Mouse (Mus musculus) midbrain, embryonic 14.5 days (tissue): ENCODE data around the gene Adar. TPM values are rescaled to one million over a fixed set of nuclear protein-coding genes. Genes with fewer than 3 reads are reported as not detected.

Experiments
- ATAC-seq: fragments of 200-750 bp; cut with Nextera tagmentation; 2 replicates; pipeline ENCODE4 v1.8.0; 2017; ENCODE audit warnings: moderate number of reproducible peaks, moderate library complexity; ENCODE audit not compliant: low FRiP score, low TSS enrichment
- DNase-seq: peaks from one replicate; pipeline ENCODE4 v3.0.0-alpha.2; 2015
- H3K27ac ChIP-seq: fragments of 300-500 bp; sonication (generic); replicated peaks from 2 replicates; pipeline ENCODE4 v1.5.1; 2014; ENCODE audit warnings: mild to moderate bottlenecking, low read depth, low read length, moderate library complexity
- H3K27me3 ChIP-seq: fragments of 300-500 bp; sonication (generic); 2 replicates; pipeline ENCODE4 v1.6.1; 2014; ENCODE audit warnings: low read length, control low read depth, mixed read lengths; ENCODE audit not compliant: control insufficient read depth, insufficient read depth
- H3K36me3 ChIP-seq: fragments of 300-500 bp; sonication (generic); 2 replicates; pipeline ENCODE4 v1.6.1; 2014; ENCODE audit warnings: low read length, control low read depth; ENCODE audit not compliant: control insufficient read depth, insufficient read depth
- H3K4me1 ChIP-seq: fragments of 300-500 bp; sonication (generic); 2 replicates; pipeline ENCODE4 v1.6.1; 2014; ENCODE audit warnings: mild to moderate bottlenecking, antibody characterized with exemption, low read length, control low read depth; ENCODE audit not compliant: control insufficient read depth, insufficient read depth
- H3K4me2 ChIP-seq: fragments of 300-500 bp; sonication (generic); 2 replicates; pipeline ENCODE4 v1.6.1; 2014; ENCODE audit warnings: mild to moderate bottlenecking, low read length, moderate library complexity
- H3K4me3 ChIP-seq: fragments of 300-500 bp; sonication (generic); replicated peaks from 2 replicates; pipeline ENCODE4 v1.5.1; 2014; ENCODE audit warnings: low read depth, low read length
- H3K9ac ChIP-seq: fragments of 300-500 bp; sonication (generic); replicated peaks from 2 replicates; pipeline ENCODE4 v1.6.1; 2014; ENCODE audit warnings: mild to moderate bottlenecking, low read length, moderate library complexity
- H3K9me3 ChIP-seq: fragments of 300-500 bp; sonication (generic); 2 replicates; pipeline ENCODE4 v1.6.1; 2016; ENCODE audit warnings: low read length, control low read depth, mixed read lengths; ENCODE audit not compliant: control insufficient read depth
- WGBS: fragments of 180-500 bp; shearing (Covaris S2); extraction: QIAGEN DNeasy Blood & Tissue Kit; methylation state at CpG from one replicate; pipeline ENCODE4 v1.1.7; 2014; 5-methylcytosine and 5-hydroxymethylcytosine counted together
- polyA plus RNA-seq: library from polyadenylated mRNA; unstranded; fragments of >200 nt; fragmentation: Nextera tagmentation; extraction: Ambion mirVana; gene quantifications from 2 replicates; pipeline ENCODE4 v1.2.1, GENCODE M21; 2014

Gene Adar
- polyA plus RNA-seq, 1 experiment from 2014 or later: 33.6 TPM

GRCm38 (mm10) chr3:89723400-89724084 lies 8.7 kb downstream of the Adar start:
- H3K36me3 ChIP-seq: no peaks in the 10 kb centered on the region
- H3K4me2 ChIP-seq: no peak overlapping the region
- H3K4me3 ChIP-seq: no peak overlapping the region
- no peaks in the 10 kb centered on the region for H3K27me3 ChIP-seq
- H3K27ac ChIP-seq: no peak overlapping the region
- 0 out of 2 replicates have a peak, but pooled peaks cover 4% of the 10 kb centered on the region for H3K4me1 ChIP-seq
- DNase-seq: peak; percentile 30
- no peak overlapping the region for H3K9ac ChIP-seq
- no peak for ATAC-seq
- 62% methylated on average over 7 of the region's 7 CpGs for WGBS
- no peaks in the 10 kb centered on the region for H3K9me3 ChIP-seq

- ATAC-seq (no peak), DNase-seq (peak; percentile 67)
- H3K4me2 ChIP-seq: no peak overlapping the region
- H3K27ac ChIP-seq: no peak overlapping the region
- no peak overlapping the region for H3K9ac ChIP-seq
- WGBS: 17% methylated on average over 4 of the region's 4 CpGs
- no peaks in the 10 kb centered on the region for H3K27me3 ChIP-seq
- H3K36me3 ChIP-seq: no peaks in the 10 kb centered on the region
- no peaks in the 10 kb centered on the region for H3K9me3 ChIP-seq
- H3K4me1 ChIP-seq: peaks cover 18% of the 10 kb centered on the region
- H3K4me3 ChIP-seq: no peak overlapping the region
Observed at GRCm38 (mm10) chr3:89727028-89727427, 12.2 kb downstream of the Adar start.

DNA sequence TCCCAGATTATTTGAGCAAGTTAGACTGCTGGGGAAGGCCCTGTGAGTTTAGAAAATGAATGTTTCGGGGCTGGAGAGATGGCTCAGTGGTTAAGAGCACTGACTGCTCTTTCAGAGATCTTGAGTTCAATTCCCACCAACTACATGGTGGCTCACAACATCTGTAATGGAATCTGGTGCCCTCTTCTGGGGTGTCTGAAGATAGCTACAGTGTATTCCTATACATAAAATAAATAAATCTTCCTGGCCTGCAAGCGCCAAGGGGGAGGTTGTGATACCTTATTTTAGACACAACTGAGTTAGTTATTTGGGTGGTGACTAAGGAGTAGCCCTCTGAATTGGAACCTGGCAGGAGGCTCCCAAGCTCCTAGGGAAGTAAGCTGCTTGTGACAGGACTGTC lies 14.0 kb downstream of the Adar start:
- H3K27me3 ChIP-seq: no peaks in the 10 kb centered on the region
- WGBS: 90% methylated on average over 2 of the region's 2 CpGs
- H3K36me3 ChIP-seq: no peaks in the 10 kb centered on the region
- H3K9ac ChIP-seq: no peak overlapping the region
- H3K4me2 ChIP-seq: no peak overlapping the region
- DNase-seq (no peak), ATAC-seq (no peak)
- H3K4me1 ChIP-seq: peaks cover 13% of the 10 kb centered on the region
- H3K4me3 ChIP-seq: no peak overlapping the region
- H3K27ac ChIP-seq: no peak overlapping the region
- H3K9me3 ChIP-seq: no peaks in the 10 kb centered on the region

DNA sequence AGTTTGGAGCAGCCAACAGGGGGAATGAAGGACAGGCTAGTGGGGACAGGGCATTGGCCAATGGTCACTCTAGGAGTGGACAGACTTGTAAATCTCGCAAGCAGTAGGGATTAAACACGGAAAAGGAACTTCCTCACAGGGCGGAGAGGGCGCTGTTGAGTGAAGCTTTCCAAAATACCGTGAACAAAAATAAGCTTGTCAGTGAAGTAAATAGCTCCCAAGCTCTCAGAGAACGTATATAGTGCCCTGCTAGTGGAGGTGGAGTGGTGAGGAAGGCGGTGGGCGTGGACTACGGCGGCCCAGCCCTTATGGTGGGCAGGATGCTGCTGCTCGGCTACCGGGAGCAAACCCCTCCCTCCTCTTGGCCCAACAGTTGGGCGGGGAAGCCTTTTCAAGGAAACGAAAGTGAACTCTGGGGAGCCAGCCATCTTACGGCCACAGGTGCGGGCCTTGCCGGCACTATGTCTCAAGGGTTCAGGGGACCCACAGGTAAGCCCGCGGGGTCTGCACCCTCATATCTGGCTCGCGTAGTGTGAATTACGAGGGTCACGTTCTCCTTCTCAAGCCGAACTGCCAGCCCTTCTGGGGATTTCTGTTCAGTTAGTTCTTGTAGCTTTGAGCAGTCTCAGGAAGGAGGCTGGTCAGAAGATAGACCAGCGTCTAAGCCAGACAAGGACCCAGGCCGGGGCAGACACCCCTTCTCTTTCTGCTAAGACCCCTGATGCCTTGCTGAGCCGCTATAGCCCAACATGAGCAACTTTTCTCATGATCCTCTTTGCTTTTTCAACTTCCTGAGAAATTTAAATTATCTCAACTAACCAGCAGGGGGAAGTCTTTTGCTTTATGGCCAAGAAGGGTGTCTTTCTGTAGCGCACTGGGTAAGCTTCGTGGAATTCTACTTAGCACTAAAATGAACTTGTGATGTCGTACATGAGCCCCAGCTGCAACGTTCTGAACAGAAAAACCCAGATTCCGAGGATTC lies 15.8 kb downstream of the Adar start:
- ATAC-seq (no peak), DNase-seq (peak; percentile 74)
- Histone ChIP-seq H3K9me3 (no peaks in the 10 kb centered on the region), H3K27me3 (no peaks in the 10 kb centered on the region), H3K4me2 (peak overlapping the region; percentile 57), H3K9ac (peak overlapping the region; percentile 40; the same call in 1 of the 2 replicates), H3K4me1 (peaks cover 13% of the 10 kb centered on the region), H3K36me3 (peaks cover 2% of the 10 kb centered on the region; the same call in 1 of the 2 replicates), H3K27ac (no peak overlapping the region), H3K4me3 (peak overlapping the region; percentile 33)
- WGBS: 4% methylated on average over 32 of the region's 32 CpGs

- WGBS: 83% methylated on average over 4 of the region's 4 CpGs
- peaks cover 11% of the 10 kb centered on the region for H3K36me3 ChIP-seq
Observed at GRCm38 (mm10) chr3:89732091-89732490, 17.3 kb downstream of the Adar start.

GRCm38 (mm10) chr3:89738509-89738908 lies 23.7 kb downstream of the Adar start:
- Histone ChIP-seq H3K4me3 (no peak overlapping the region), H3K36me3 (peaks cover 60% of the 10 kb centered on the region), H3K4me1 (no peaks in the 10 kb centered on the region), H3K27me3 (no peaks in the 10 kb centered on the region), H3K9ac (no peak overlapping the region), H3K9me3 (no peaks in the 10 kb centered on the region), H3K27ac (no peak overlapping the region), H3K4me2 (no peak overlapping the region)
- WGBS: 97% methylated on average over 6 of the region's 6 CpGs
- DNase-seq (no peak), ATAC-seq (no peak)

More at GRCm38 (mm10) chr3:89732091-89732490, 17.3 kb downstream of the Adar start:
- no peaks in the 10 kb centered on the region for H3K9me3 ChIP-seq
- H3K4me2 ChIP-seq: no peak overlapping the region
- no peak for ATAC-seq
- H3K9ac ChIP-seq: no peak overlapping the region
- H3K27me3 ChIP-seq: no peaks in the 10 kb centered on the region
- no peak for DNase-seq
- H3K4me1 ChIP-seq: peaks cover 13% of the 10 kb centered on the region
- no peak overlapping the region for H3K27ac ChIP-seq
- no peak overlapping the region for H3K4me3 ChIP-seq

DNA sequence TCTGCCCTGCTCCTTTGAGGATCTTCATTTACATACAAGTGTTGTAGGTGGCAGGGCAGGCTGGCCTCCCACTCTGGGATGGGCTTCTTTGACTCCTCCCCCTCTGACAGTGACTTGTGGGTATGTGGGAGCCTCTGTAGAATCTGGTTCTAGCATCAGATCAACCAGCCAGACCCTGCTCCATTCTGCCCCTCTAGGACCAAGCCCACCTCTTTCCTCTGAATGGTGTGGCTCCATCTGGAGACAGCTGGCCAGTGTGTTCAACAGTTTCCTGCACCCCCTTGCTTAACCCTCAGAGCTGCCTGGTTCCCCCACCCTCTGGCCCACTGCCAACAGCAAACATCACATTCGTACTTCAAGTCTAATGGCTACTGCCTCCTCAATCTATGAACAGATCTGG lies 37.5 kb downstream of the Adar start:
- Histone ChIP-seq H3K4me3 (no peak overlapping the region), H3K4me1 (no peaks in the 10 kb centered on the region), H3K27ac (no peak overlapping the region), H3K9me3 (no peaks in the 10 kb centered on the region), H3K9ac (no peak overlapping the region), H3K27me3 (no peaks in the 10 kb centered on the region), H3K36me3 (peaks cover 90% of the 10 kb centered on the region), H3K4me2 (no peak overlapping the region)
- DNase-seq (no peak), ATAC-seq (no peak; the same call in 1 of the 2 replicates)
- WGBS: 53% methylated on average over 1 of the region's 1 CpGs

- peaks cover 91% of the 10 kb centered on the region for H3K36me3 ChIP-seq
Observed at GRCm38 (mm10) chr3:89755283-89755682, 40.5 kb downstream of the Adar start.

More at GRCm38 (mm10) chr3:89755283-89755682, 40.5 kb downstream of the Adar start:
- H3K27ac ChIP-seq: no peak overlapping the region
- no peaks in the 10 kb centered on the region for H3K27me3 ChIP-seq
- 76% methylated on average over 6 of the region's 6 CpGs for WGBS
- no peak for DNase-seq
- no peaks in the 10 kb centered on the region for H3K9me3 ChIP-seq
- no peak overlapping the region for H3K9ac ChIP-seq
- no peak overlapping the region for H3K4me3 ChIP-seq
- H3K4me1 ChIP-seq: peaks cover 22% of the 10 kb centered on the region
- ATAC-seq: no peak
- no peak overlapping the region for H3K4me2 ChIP-seq
